Mouse (Mus musculus): ENCODE results near the gene Gm45062. TPM values are rescaled to one million over a fixed set of nuclear protein-coding genes. Genes with fewer than 3 reads are reported as not detected.

Gm45062 gene
- polyA plus RNA-seq, 1 experiment, result not detected

DNA sequence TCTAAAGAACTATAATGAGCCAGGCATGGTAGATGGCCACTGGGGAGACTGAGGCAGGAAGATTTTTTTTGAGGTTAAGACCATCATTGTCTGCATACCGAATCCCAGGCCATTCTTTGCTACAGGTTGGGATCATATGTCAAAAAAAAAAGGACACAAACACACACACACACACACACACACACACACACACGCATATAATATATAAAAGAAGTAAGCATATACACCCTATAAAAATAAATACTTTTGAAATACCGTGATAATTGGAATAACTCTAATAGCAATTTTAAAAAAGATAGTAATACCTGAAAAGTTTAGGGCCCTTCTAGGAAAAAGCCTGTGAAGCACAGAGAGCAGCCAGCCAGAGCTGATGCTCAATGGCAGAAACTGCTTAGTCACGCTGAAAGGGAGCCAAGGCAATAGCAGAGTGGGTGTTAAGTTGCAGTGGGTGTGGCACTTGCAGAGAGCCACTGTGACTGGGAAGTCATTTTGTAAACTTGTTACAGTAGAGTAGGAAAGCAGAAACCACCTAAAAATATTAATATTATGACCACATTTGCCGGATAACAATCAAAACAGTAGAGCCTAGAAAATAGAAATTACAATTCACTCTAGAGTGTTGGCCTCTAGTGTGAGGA, 86.1 kb downstream of the Gm45062 start:
- no peaks in the 10 kb centered on the region for H3K36me3 ChIP-seq (replicated peaks; ENCODE audit: low read length)
- H3K4me3 ChIP-seq (replicated peaks), result no peak overlapping the region
- H3K4me1 ChIP-seq, result peaks cover 38% of the 10 kb centered on the region
- H3K27me3 ChIP-seq (replicated peaks), result no peaks in the 10 kb centered on the region
- no peaks in the 10 kb centered on the region for H3K9me3 ChIP-seq
- TF ChIP-seq FLI1 (IDR thresholded peaks at IDR 0.05; ENCODE audit: low read length) (no peak), GATA1 (IDR thresholded peaks at IDR 0.05; ENCODE audit: borderline replicate concordance, low read length) (no peak)

GRCm38 (mm10) chr6:8347154-8347553, 87.9 kb downstream of the Gm45062 start:
- Histone ChIP-seq H3K9me3 (no peaks in the 10 kb centered on the region), H3K36me3 (replicated peaks; ENCODE audit: low read length) (no peaks in the 10 kb centered on the region), H3K27me3 (replicated peaks) (no peaks in the 10 kb centered on the region), H3K4me3 (replicated peaks) (no peak overlapping the region), H3K4me1 (peaks cover 53% of the 10 kb centered on the region)
- TF ChIP-seq GATA1 (IDR thresholded peaks at IDR 0.05; ENCODE audit: borderline replicate concordance, low read length), result no peak
- TF ChIP-seq FLI1 (IDR thresholded peaks at IDR 0.05; ENCODE audit: low read length), result no peak

DNA sequence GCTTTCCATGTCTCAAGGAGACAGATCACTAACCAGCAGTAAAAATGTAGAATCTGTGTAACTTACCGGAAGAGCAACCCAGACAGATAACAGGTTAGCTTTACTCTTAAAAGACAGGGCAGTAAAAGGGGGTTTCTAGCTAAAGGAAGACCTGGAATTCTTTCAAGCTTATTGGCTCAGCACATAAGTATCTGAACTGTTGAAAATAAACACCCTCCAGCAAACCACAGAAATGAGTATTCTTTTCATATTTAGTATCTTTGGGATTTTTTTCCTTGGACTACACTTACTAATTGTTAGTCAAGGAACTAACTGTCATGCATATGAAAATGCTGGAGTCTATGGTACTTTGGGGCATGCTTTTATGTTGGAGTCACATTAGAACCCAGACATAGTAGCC, 89.1 kb downstream of the Gm45062 start:
- peaks cover 50% of the 10 kb centered on the region for H3K4me1 ChIP-seq
- no peaks in the 10 kb centered on the region for H3K27me3 ChIP-seq (replicated peaks)
- no peak overlapping the region for H3K4me3 ChIP-seq (replicated peaks)
- H3K36me3 ChIP-seq (replicated peaks; ENCODE audit: low read length), result no peaks in the 10 kb centered on the region
- H3K9me3 ChIP-seq, result no peaks in the 10 kb centered on the region
- TF ChIP-seq FLI1 (IDR thresholded peaks at IDR 0.05; ENCODE audit: low read length) (no peak), GATA1 (IDR thresholded peaks at IDR 0.05; ENCODE audit: borderline replicate concordance, low read length) (no peak)

- peak overlapping the region; percentile 72 for H3K4me3 ChIP-seq (replicated peaks)
- no peak for TF ChIP-seq GATA1 (IDR thresholded peaks at IDR 0.05; ENCODE audit: borderline replicate concordance, low read length)
- TF ChIP-seq FLI1 (IDR thresholded peaks at IDR 0.05; ENCODE audit: low read length), result no peak
- peaks cover 44% of the 10 kb centered on the region for H3K4me1 ChIP-seq
- H3K27me3 ChIP-seq (replicated peaks), result no peaks in the 10 kb centered on the region
- H3K36me3 ChIP-seq (replicated peaks; ENCODE audit: low read length), result no peaks in the 10 kb centered on the region
- H3K9me3 ChIP-seq, result no peaks in the 10 kb centered on the region
Observed at GRCm38 (mm10) chr6:8349060-8349670, 89.9 kb downstream of the Gm45062 start.

- H3K4me3 ChIP-seq (replicated peaks), result no peak overlapping the region
- peaks cover 36% of the 10 kb centered on the region for H3K4me1 ChIP-seq
- TF ChIP-seq GATA1 (IDR thresholded peaks at IDR 0.05; ENCODE audit: borderline replicate concordance, low read length) (no peak), FLI1 (IDR thresholded peaks at IDR 0.05; ENCODE audit: low read length) (no peak)
- H3K9me3 ChIP-seq, result no peaks in the 10 kb centered on the region
- H3K36me3 ChIP-seq (replicated peaks; ENCODE audit: low read length), result no peaks in the 10 kb centered on the region
- no peaks in the 10 kb centered on the region for H3K27me3 ChIP-seq (replicated peaks)
Observed at GRCm38 (mm10) chr6:8351507-8351906, 92.3 kb downstream of the Gm45062 start.

GRCm38 (mm10) chr6:8352533-8353168, 93.4 kb downstream of the Gm45062 start:
- no peaks in the 10 kb centered on the region for H3K36me3 ChIP-seq (replicated peaks; ENCODE audit: low read length)

GRCm38 (mm10) chr6:8353461-8353860, 94.2 kb downstream of the Gm45062 start:
- Histone ChIP-seq H3K4me3 (replicated peaks) (no peak overlapping the region), H3K4me1 (peaks cover 34% of the 10 kb centered on the region), H3K9me3 (no peaks in the 10 kb centered on the region), H3K36me3 (replicated peaks; ENCODE audit: low read length) (no peaks in the 10 kb centered on the region), H3K27me3 (replicated peaks) (no peaks in the 10 kb centered on the region)
- no peak for TF ChIP-seq GATA1 (IDR thresholded peaks at IDR 0.05; ENCODE audit: borderline replicate concordance, low read length)
- TF ChIP-seq FLI1 (IDR thresholded peaks at IDR 0.05; ENCODE audit: low read length), result no peak

More at GRCm38 (mm10) chr6:8352533-8353168, 93.4 kb downstream of the Gm45062 start:
- TF ChIP-seq FLI1 (IDR thresholded peaks at IDR 0.05; ENCODE audit: low read length) (no peak), GATA1 (IDR thresholded peaks at IDR 0.05; ENCODE audit: borderline replicate concordance, low read length) (no peak)
- H3K9me3 ChIP-seq, result no peaks in the 10 kb centered on the region
- peaks cover 36% of the 10 kb centered on the region for H3K4me1 ChIP-seq
- H3K4me3 ChIP-seq (replicated peaks), result no peak overlapping the region
- no peaks in the 10 kb centered on the region for H3K27me3 ChIP-seq (replicated peaks)

GRCm38 (mm10) chr6:8354846-8355245, 95.6 kb downstream of the Gm45062 start:
- no peak for TF ChIP-seq GATA1 (IDR thresholded peaks at IDR 0.05; ENCODE audit: borderline replicate concordance, low read length)
- TF ChIP-seq FLI1 (IDR thresholded peaks at IDR 0.05; ENCODE audit: low read length), result no peak
- peaks cover 34% of the 10 kb centered on the region for H3K4me1 ChIP-seq
- no peaks in the 10 kb centered on the region for H3K36me3 ChIP-seq (replicated peaks; ENCODE audit: low read length)
- no peaks in the 10 kb centered on the region for H3K27me3 ChIP-seq (replicated peaks)
- no peak overlapping the region for H3K4me3 ChIP-seq (replicated peaks)
- no peaks in the 10 kb centered on the region for H3K9me3 ChIP-seq

DNA sequence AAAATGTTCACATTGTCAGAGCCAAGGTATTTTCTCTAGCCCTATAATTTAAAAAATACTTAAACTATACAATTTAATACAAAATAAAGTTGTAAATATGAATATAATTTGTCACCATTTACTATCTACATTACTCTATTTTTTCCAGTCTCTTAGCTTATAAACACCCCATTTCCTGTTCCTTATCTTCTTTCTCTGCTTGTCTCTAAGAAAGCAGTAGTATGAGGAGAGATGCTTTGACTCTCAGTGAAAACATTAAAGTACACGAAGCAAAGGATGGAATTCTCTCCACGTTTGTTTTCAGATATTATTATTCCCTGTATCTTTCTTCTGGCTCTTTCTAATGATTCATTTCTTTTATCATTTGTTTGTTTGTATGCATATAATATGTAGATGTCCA, 99.0 kb downstream of the Gm45062 start:
- TF ChIP-seq GATA1 (IDR thresholded peaks at IDR 0.05; ENCODE audit: borderline replicate concordance, low read length) (no peak), FLI1 (IDR thresholded peaks at IDR 0.05; ENCODE audit: low read length) (no peak)
- H3K9me3 ChIP-seq, result no peaks in the 10 kb centered on the region
- no peaks in the 10 kb centered on the region for H3K27me3 ChIP-seq (replicated peaks)

DNA sequence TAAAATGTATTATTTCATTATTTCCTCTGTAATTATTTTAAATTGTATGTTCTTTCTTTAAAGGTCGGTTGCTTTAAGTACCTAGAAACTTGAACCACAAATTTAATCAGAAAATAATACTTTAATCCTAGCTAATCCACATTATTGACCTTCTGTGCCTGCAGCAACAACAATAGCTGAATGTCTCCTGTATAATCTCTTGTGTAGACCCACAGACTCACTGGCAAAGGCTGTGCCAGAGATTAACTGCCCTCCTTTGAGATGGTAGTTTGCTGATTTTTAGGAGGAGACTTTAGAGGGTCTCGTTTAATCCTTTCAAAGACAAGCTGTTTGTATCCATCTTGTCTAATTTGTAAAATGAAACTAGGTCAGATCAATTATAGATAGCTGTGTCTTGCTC, 99.5 kb downstream of the Gm45062 start:
- no peak for TF ChIP-seq GATA1 (IDR thresholded peaks at IDR 0.05; ENCODE audit: borderline replicate concordance, low read length)
- Histone ChIP-seq H3K4me1 (peaks cover 29% of the 10 kb centered on the region), H3K36me3 (replicated peaks; ENCODE audit: low read length) (no peaks in the 10 kb centered on the region), H3K27me3 (replicated peaks) (no peaks in the 10 kb centered on the region), H3K4me3 (replicated peaks) (no peak overlapping the region), H3K9me3 (no peaks in the 10 kb centered on the region)

More for the DNA sequence above, 99.0 kb downstream of the Gm45062 start:
- H3K4me3 ChIP-seq (replicated peaks), result no peak overlapping the region
- no peaks in the 10 kb centered on the region for H3K36me3 ChIP-seq (replicated peaks; ENCODE audit: low read length)
- H3K4me1 ChIP-seq, result peaks cover 29% of the 10 kb centered on the region

Measured in megakaryocyte, embryonic 14.5 days (primary cell).